Mouse (Mus musculus) CH12.LX (cell line): ENCODE measurements around the gene Kdelr1. TPM values are rescaled to one million over a fixed set of nuclear protein-coding genes. Genes with fewer than 3 reads are reported as not detected.

Experiments
- DNase-seq: peaks from one replicate; pipeline ENCODE4 v3.0.0-alpha.2; 2013; ENCODE audit errors: extremely low read depth
- H3K27ac ChIP-seq: 2 replicates; pipeline ENCODE4 v1.5.1; 2012; ENCODE audit warnings: low read depth, mild to moderate bottlenecking, control low read depth, moderate library complexity; ENCODE audit not compliant: insufficient read depth
- H3K27me3 ChIP-seq: replicated peaks from 2 replicates; pipeline ENCODE3; 2012; ENCODE audit warnings: inconsistent platforms
- H3K36me3 ChIP-seq, 2 experiments: replicated peaks in 1 of 2; 2 replicates each; pipeline versions ENCODE3 to v1.6.1; 2012; ENCODE audit warnings: inconsistent platforms in 1 of 2, low read length in 1 of 2, mild to moderate bottlenecking in 1 of 2, mixed read lengths in 1 of 2, moderate library complexity in 1 of 2; ENCODE audit not compliant: control insufficient read depth in 1 of 2, insufficient read depth in 1 of 2
- H3K4me1 ChIP-seq, 2 experiments: 2 replicates each; pipeline ENCODE4 v1.6.1; 2012; ENCODE audit warnings: inconsistent platforms in 1 of 2, moderate library complexity in 1 of 2; ENCODE audit not compliant: insufficient read depth in 2 of 2, control insufficient read depth in 1 of 2
- H3K4me2 ChIP-seq: 2 replicates; pipeline ENCODE4 v1.6.1; 2012; ENCODE audit warnings: low read depth, mild to moderate bottlenecking, control low read depth; ENCODE audit not compliant: poor library complexity, insufficient read depth, severe bottlenecking
- H3K4me3 ChIP-seq, 3 experiments: fragments of 150-350 bp in 1 of 3; sonication (generic) in 1 of 3; replicated peaks in 1 of 3; 2 replicates each; pipeline versions ENCODE3 to v1.5.1; 2011 to 2012; ENCODE audit warnings: low read depth in 2 of 3, low read length in 2 of 3, mild to moderate bottlenecking in 2 of 3, moderate library complexity in 2 of 3, control low read depth in 1 of 3, improper control_type of control experiment in 1 of 3, inconsistent platforms in 1 of 3, mixed read lengths in 1 of 3; ENCODE audit not compliant: poor library complexity in 1 of 3
- H3K79me2 ChIP-seq: replicated peaks from 2 replicates; pipeline ENCODE4 v1.6.1; 2012; ENCODE audit warnings: mild to moderate bottlenecking, moderate library complexity; ENCODE audit not compliant: control insufficient read depth, poor library complexity, insufficient read depth, severe bottlenecking; ENCODE audit errors: extremely low read depth
- H3K9ac ChIP-seq: 2 replicates; pipeline ENCODE4 v1.6.1; 2012; ENCODE audit warnings: low read depth, mild to moderate bottlenecking, control low read depth, moderate library complexity; ENCODE audit not compliant: insufficient read depth
- H3K9me3 ChIP-seq: replicated peaks from 2 replicates; pipeline ENCODE3; 2012; ENCODE audit warnings: low read length, inconsistent platforms, mixed read lengths
- BHLHE40 ChIP-seq: IDR thresholded peaks from 2 replicates; pipeline ENCODE4 v1.6.1; 2011; ENCODE audit warnings: mild to moderate bottlenecking, low read depth, low read length, improper control_type of control experiment
- E2F4 ChIP-seq: IDR thresholded peaks from 2 replicates; pipeline ENCODE4 v1.6.1; 2011; ENCODE audit warnings: low read depth, low read length, improper control_type of control experiment; ENCODE audit not compliant: insufficient replicate concordance
- ELF1 ChIP-seq: IDR thresholded peaks from 2 replicates; pipeline ENCODE4 v1.6.1; 2014; ENCODE audit warnings: low read depth, mild to moderate bottlenecking, inconsistent platforms, low read length, improper control_type of control experiment
- EP300 ChIP-seq: IDR thresholded peaks from 2 replicates; pipeline ENCODE4 v1.6.1; 2011; ENCODE audit warnings: low read length, improper control_type of control experiment
- IRF4 ChIP-seq: IDR thresholded peaks from 2 replicates; pipeline ENCODE4 v1.6.1; 2014; ENCODE audit warnings: low read depth, mild to moderate bottlenecking, inconsistent platforms, low read length, improper control_type of control experiment
- KAT2A ChIP-seq: IDR thresholded peaks from 2 replicates; pipeline ENCODE4 v1.6.1; 2012; ENCODE audit warnings: low read length, improper control_type of control experiment, inconsistent platforms; ENCODE audit not compliant: insufficient replicate concordance
- MAFK ChIP-seq: IDR thresholded peaks from 2 replicates; pipeline ENCODE4 v1.6.1; 2011; ENCODE audit warnings: low read length, improper control_type of control experiment; ENCODE audit not compliant: insufficient replicate concordance
- MAX ChIP-seq: IDR thresholded peaks from 2 replicates; pipeline ENCODE4 v1.6.1; 2011; ENCODE audit warnings: low read length, improper control_type of control experiment
- MEF2A ChIP-seq: IDR thresholded peaks from 2 replicates; pipeline ENCODE4 v1.6.1; 2014; ENCODE audit warnings: low read depth, mild to moderate bottlenecking, inconsistent platforms, low read length, improper control_type of control experiment, borderline replicate concordance
- MXI1 ChIP-seq: IDR thresholded peaks from 2 replicates; pipeline ENCODE4 v1.6.1; 2011; ENCODE audit warnings: mild to moderate bottlenecking, low read depth, low read length, improper control_type of control experiment
- MYC ChIP-seq: IDR thresholded peaks from 2 replicates; pipeline ENCODE4 v1.6.1; 2011; ENCODE audit warnings: low read depth, mild to moderate bottlenecking, improper control_type of control experiment, low read length
- NRF1 ChIP-seq: IDR thresholded peaks from 2 replicates; pipeline ENCODE4 v1.6.1; 2014; ENCODE audit warnings: low read depth, mild to moderate bottlenecking, inconsistent platforms, low read length, improper control_type of control experiment, moderate library complexity
- PAX5 ChIP-seq: IDR thresholded peaks from 2 replicates; pipeline ENCODE4 v1.6.1; 2012; ENCODE audit warnings: low read length, inconsistent platforms, mixed read lengths
- POLR2A ChIP-seq: IDR thresholded peaks from 2 replicates; pipeline ENCODE4 v1.6.1; 2011; ENCODE audit warnings: low read depth, mild to moderate bottlenecking, improper control_type of control experiment, low read length
- RAD21 ChIP-seq: IDR thresholded peaks from 2 replicates; pipeline ENCODE4 v1.6.1; 2011; ENCODE audit warnings: low read depth, mild to moderate bottlenecking, low read length, improper control_type of control experiment, moderate library complexity
- SMC3 ChIP-seq: IDR thresholded peaks from 2 replicates; pipeline ENCODE4 v1.6.1; 2011; ENCODE audit warnings: low read depth, low read length, improper control_type of control experiment
- TCF12 ChIP-seq: IDR thresholded peaks from 2 replicates; pipeline ENCODE4 v1.6.1; 2014; ENCODE audit warnings: low read depth, mild to moderate bottlenecking, inconsistent platforms, low read length, improper control_type of control experiment
- USF2 ChIP-seq: conservative IDR thresholded peaks from 2 replicates; pipeline ENCODE4 v1.6.1; 2011; ENCODE audit warnings: low read depth, low read length, improper control_type of control experiment
- ZKSCAN1 ChIP-seq: IDR thresholded peaks from 2 replicates; pipeline ENCODE4 v1.6.1; 2012; ENCODE audit warnings: low read depth, inconsistent platforms, low read length, improper control_type of control experiment, borderline replicate concordance
- ZMIZ1 ChIP-seq: IDR thresholded peaks from 2 replicates; pipeline ENCODE4 v1.6.1; 2012; ENCODE audit warnings: low read depth, mild to moderate bottlenecking, inconsistent platforms, low read length, improper control_type of control experiment
- dilution Hi-C: fragments of 300-500 bp; cut with MboI; formaldehyde crosslinking; loops from 2 replicates; pipeline ENCODE4 v1.14.3; 2020; ENCODE audit warnings: low sequenced_read_pairs; ENCODE audit not compliant: extremely low pct_unique_long_range_greater_than_20kb, extremely low pct_ligation_motif_present
- in situ Hi-C: fragments of 300-500 bp; cut with MboI; formaldehyde crosslinking; loops from 3 replicates; pipeline ENCODE4 v1.14.3; 2019; ENCODE audit warnings: low sequenced_read_pairs, low pct_ligation_motif_present, low pct_unique_long_range_greater_than_20kb, mixed read lengths
- polyA plus RNA-seq: library from polyadenylated mRNA; unstranded; fragments of >175 nt; gene quantifications from 2 replicates; pipeline ENCODE4 v1.2.1, GENCODE M21; 2012; ENCODE audit warnings: low read depth; ENCODE audit not compliant: insufficient read length
- total RNA-seq, 2 experiments: library from RNA; depleted of rRNA; stranded (reverse); fragments of 300-350 nt in 1 of 2; fragments of >200 nt in 1 of 2; gene quantifications; 2 replicates each; pipeline ENCODE4 v1.2.3; 2012 to 2014

Gene Kdelr1
- total and polyA plus RNA-seq, 3 experiments, result 59.7 to 80.5 (median 66.9) TPM

- Histone ChIP-seq H3K27me3 (no peaks in the 10 kb centered on the region), H3K9ac (no peak overlapping the region), H3K4me1 (peaks cover 0 to 10% of the 10 kb centered on the region in 2 experiments; a peak in 2 of 4 replicates), H3K4me2 (no peak overlapping the region), H3K27ac (no peak overlapping the region), H3K4me3 (no peak overlapping the region), H3K9me3 (no peaks in the 10 kb centered on the region), H3K79me2 (no peaks in the 10 kb centered on the region)
- DNase-seq, result peak; percentile 50
- in situ Hi-C loops, result no loop called here
- dilution Hi-C loops, result no loop called here
- TF ChIP-seq MEF2A (no peak), NRF1 (0 out of 2 replicates have a peak, but pooled peaks have one; percentile 9)
- TF ChIP-seq, all 38 proteins: peak for 1
- H3K36me3 ChIP-seq, result peaks cover 0 to 15% of the 10 kb centered on the region in 2 experiments
Measured at GRCm38 (mm10) chr7:45901562-45901961, 29.0 kb downstream of the Kdelr1 start.

- dilution Hi-C loops, result no loop called here
- H3K4me3 ChIP-seq, result no peak overlapping the region
Measured at GRCm38 (mm10) chr7:45902481-45903002, 30.0 kb downstream of the Kdelr1 start.

GRCm38 (mm10) chr7:45906622-45907021 is 34.0 kb downstream of the Kdelr1 start:
- peaks cover 21 to 49% of the 10 kb centered on the region in 2 experiments for H3K36me3 ChIP-seq
- H3K79me2 ChIP-seq, result no peaks in the 10 kb centered on the region
- TF ChIP-seq EP300 (no peak), MAX (no peak), USF2 (no peak), MXI1 (no peak), RAD21 (no peak), ZMIZ1 (no peak), ELF1 (no peak), IRF4 (no peak), POLR2A (no peak), NRF1 (no peak), ZKSCAN1 (no peak)
- TF ChIP-seq, all 38 proteins: peak for 0
- Histone ChIP-seq H3K9me3 (peaks cover 4% of the 10 kb centered on the region), H3K4me2 (no peak overlapping the region), H3K27me3 (no peaks in the 10 kb centered on the region), H3K9ac (no peak overlapping the region), H3K27ac (no peak overlapping the region), H3K4me3 (no peak overlapping the region), H3K4me1 (peaks cover 0 to 17% of the 10 kb centered on the region in 2 experiments; a peak in 2 of 4 replicates)
- DNase-seq, result no peak
- dilution Hi-C loops (no loop called here), in situ Hi-C loops (no loop called here)

More at GRCm38 (mm10) chr7:45902481-45903002, 30.0 kb downstream of the Kdelr1 start:
- TF ChIP-seq MEF2A (no peak), SMC3 (no peak), MXI1 (no peak), E2F4 (no peak), MAX (no peak), ELF1 (no peak), ZKSCAN1 (no peak), MYC (no peak), IRF4 (no peak), ZMIZ1 (no peak), TCF12 (no peak), PAX5 (no peak), MAFK (no peak), KAT2A (no peak), BHLHE40 (no peak)
- H3K9ac ChIP-seq, result no peak overlapping the region
- H3K4me1 ChIP-seq, result peaks cover 0 to 15% of the 10 kb centered on the region in 2 experiments; a peak in 2 of 4 replicates
- H3K4me2 ChIP-seq, result no peak overlapping the region
- no peak overlapping the region for H3K27ac ChIP-seq
- no peaks in the 10 kb centered on the region for H3K27me3 ChIP-seq
- DNase-seq, result no peak
- peaks cover 4 to 22% of the 10 kb centered on the region in 2 experiments for H3K36me3 ChIP-seq
- H3K9me3 ChIP-seq, result no peaks in the 10 kb centered on the region
- in situ Hi-C loops, result no loop called here
- no peaks in the 10 kb centered on the region for H3K79me2 ChIP-seq
